ENCODE assay signal across 8 mouse cellular contexts in the genomic region with DNA sequence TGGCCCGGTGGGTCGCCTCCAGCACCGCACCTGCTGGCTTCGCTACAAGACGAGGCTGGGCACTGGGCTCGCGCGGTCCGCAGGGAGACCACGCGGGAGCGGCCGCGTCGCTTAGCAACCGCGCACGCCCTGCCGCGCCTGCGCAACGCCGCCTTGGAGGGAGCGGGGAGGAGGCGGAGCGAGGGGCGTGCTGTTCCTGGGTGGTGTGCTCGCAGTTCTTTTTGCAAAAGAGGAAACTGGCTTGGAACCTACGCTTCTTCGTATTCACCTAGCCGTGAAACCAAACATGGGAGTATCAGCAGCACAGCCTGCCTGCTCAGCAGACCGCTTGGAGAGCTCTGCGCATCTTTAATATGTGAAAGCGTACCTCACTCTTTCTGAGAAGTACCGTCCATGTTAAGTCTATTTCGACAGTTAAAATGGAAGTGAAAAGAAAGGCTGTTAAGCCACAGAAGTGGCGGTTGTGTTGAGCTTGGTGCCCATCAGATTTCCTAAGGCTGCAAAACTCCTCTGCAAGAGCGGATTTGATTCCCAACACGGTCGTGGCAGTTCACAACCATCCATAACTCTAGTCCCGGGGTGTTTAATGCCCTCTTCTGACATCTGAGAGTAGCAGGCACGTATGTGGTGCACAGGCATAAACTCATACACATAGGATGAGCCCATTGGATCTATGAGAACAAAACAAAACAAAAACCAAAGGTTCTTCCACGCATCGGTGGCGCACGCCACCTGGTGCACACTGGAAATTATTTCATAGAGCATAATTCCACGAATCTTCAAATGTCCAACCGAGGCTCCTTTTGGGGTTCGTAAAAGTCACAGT. TPM values are rescaled to one million over a fixed set of nuclear protein-coding genes. Genes with fewer than 3 reads are reported as not detected.
DNase-seq lines count a peak whose midpoint lies in the region; ATAC-seq and TF ChIP-seq lines count a peak whose summit lies in the region.

Dyrk3 (minus strand) TSS at position 150 of the 826 bp plus-strand sequence.

- H3K27ac ChIP-seq in bone marrow macrophage, adult 2 months (ENCODE audit: insufficient read depth, low read depth, low read length) = peak within 1 kb of the TSS; percentile 87
- peak within 1 kb of the TSS; percentile 81 for H3K27ac ChIP-seq in embryonic fibroblast, embryonic 13.5 days (ENCODE audit: insufficient read depth, low read length)
- peak within 1 kb of the TSS; percentile 86 for H3K27ac ChIP-seq in heart, embryonic 11.5 days (ENCODE audit: low read depth, low read length)
- H3K27ac ChIP-seq in kidney, embryonic 16.5 days (ENCODE audit: low read length) = peak within 1 kb of the TSS; percentile 94
- peak within 1 kb of the TSS; percentile 95 for H3K27ac ChIP-seq in liver, embryonic 12.5 days
- peak within 1 kb of the TSS; percentile 94 for H3K27ac ChIP-seq in stomach, embryonic 15.5 days

- H3K9ac ChIP-seq in heart, embryonic 11.5 days (ENCODE audit: low read depth, low read length) = peak within 1 kb of the TSS; percentile 82
- H3K9ac ChIP-seq in kidney, embryonic 16.5 days (replicated peaks; ENCODE audit: low read length) = peak within 1 kb of the TSS; percentile 80
- peak within 1 kb of the TSS; percentile 93 for H3K9ac ChIP-seq in liver, embryonic 12.5 days
- H3K9ac ChIP-seq in stomach, embryonic 15.5 days = peak within 1 kb of the TSS; percentile 77

- DNase-seq in B cell, adult 2 months = peak; percentile 95 to 96
- DNase-seq in natural killer cell, adult 2 months (ENCODE audit: low spot score in 2 of 2) = peak; percentile 82 to 90

- ATAC-seq in heart, embryonic 11.5 days (replicated peaks; ENCODE audit: insufficient number of reproducible peaks, low FRiP score, low TSS enrichment) = peak; percentile 96
- peak; percentile 98 for ATAC-seq in kidney, embryonic 16.5 days (ENCODE audit: low FRiP score, low TSS enrichment)
- peak; percentile 93 for ATAC-seq in liver, embryonic 12.5 days
- ATAC-seq in stomach, embryonic 15.5 days (ENCODE audit: insufficient read depth, low FRiP score, low read depth) = peak; percentile 98

- no peak for TF ChIP-seq POLR2A in bone marrow macrophage, adult 2 months (IDR thresholded peaks at IDR 0.05; ENCODE audit: borderline replicate concordance, low read depth, low read length)
- peak; percentile 81 for TF ChIP-seq POLR2A in embryonic fibroblast, embryonic 13.5 days (IDR thresholded peaks at IDR 0.05; ENCODE audit: low read depth, low read length)

- H3K4me2 ChIP-seq in heart, embryonic 11.5 days = peak within 1 kb of the TSS; percentile 89
- H3K4me2 ChIP-seq in kidney, embryonic 16.5 days (replicated peaks; ENCODE audit: low read depth, low read length) = peak within 1 kb of the TSS; percentile 89
- peak within 1 kb of the TSS; percentile 88 for H3K4me2 ChIP-seq in liver, embryonic 12.5 days
- peak within 1 kb of the TSS; percentile 90 for H3K4me2 ChIP-seq in stomach, embryonic 15.5 days

- H3K4me3 ChIP-seq in bone marrow macrophage, adult 2 months (ENCODE audit: insufficient read depth, low read length) = peak within 1 kb of the TSS; percentile 95
- H3K4me3 ChIP-seq in embryonic fibroblast, embryonic 13.5 days (ENCODE audit: insufficient read depth, low read length) = peak within 1 kb of the TSS; percentile 68
- H3K4me3 ChIP-seq in heart, embryonic 11.5 days (ENCODE audit: low read depth, low read length) = peak within 1 kb of the TSS; percentile 89
- peak within 1 kb of the TSS; percentile 82 for H3K4me3 ChIP-seq in kidney, embryonic 16.5 days (ENCODE audit: low read length)
- H3K4me3 ChIP-seq in liver, embryonic 12.5 days = peak within 1 kb of the TSS; percentile 97
- peak within 1 kb of the TSS; percentile 93 for H3K4me3 ChIP-seq in stomach, embryonic 15.5 days (replicated peaks)

- H3K27me3 ChIP-seq in heart, embryonic 11.5 days (ENCODE audit: control insufficient read depth, insufficient read depth, low read length) = no peaks in the 10 kb centered on the region
- no peaks in the 10 kb centered on the region for H3K27me3 ChIP-seq in kidney, embryonic 16.5 days (ENCODE audit: insufficient read depth, low read length)
- no peaks in the 10 kb centered on the region for H3K27me3 ChIP-seq in liver, embryonic 12.5 days (replicated peaks)
- H3K27me3 ChIP-seq in stomach, embryonic 15.5 days (replicated peaks) = no peaks in the 10 kb centered on the region

- no peak for TF ChIP-seq CTCF in bone marrow macrophage, adult 2 months (IDR thresholded peaks at IDR 0.05; ENCODE audit: low read depth, low read length)
- TF ChIP-seq CTCF in embryonic fibroblast, embryonic 13.5 days (IDR thresholded peaks at IDR 0.05; ENCODE audit: borderline replicate concordance, insufficient read depth, low read length) = 0 out of 2 replicates have a peak, but pooled peaks have one; percentile 11

- H3K9me3 ChIP-seq in heart, embryonic 11.5 days (replicated peaks; ENCODE audit: control insufficient read depth, low read length) = no peaks in the 10 kb centered on the region
- no peaks in the 10 kb centered on the region for H3K9me3 ChIP-seq in kidney, embryonic 16.5 days (ENCODE audit: low read length)
- no peaks in the 10 kb centered on the region for H3K9me3 ChIP-seq in liver, embryonic 12.5 days (replicated peaks)
- H3K9me3 ChIP-seq in stomach, embryonic 15.5 days = no peaks in the 10 kb centered on the region

- WGBS in heart, embryonic 11.5 days (ENCODE audit: insufficient replicate concordance) = 6% methylated on average over 49 of the region's 49 CpGs
- WGBS in kidney, embryonic 16.5 days = 5% methylated on average over 40 of the region's 49 CpGs
- whole genome bisulfite sequencing in liver, embryonic 12.5 days (ENCODE audit: insufficient replicate concordance) = 2% methylated on average over 49 of the region's 49 CpGs
- WGBS in stomach, embryonic 15.5 days = 2% methylated on average over 49 of the region's 49 CpGs

- H3K4me1 ChIP-seq in bone marrow macrophage, adult 2 months (ENCODE audit: control insufficient read depth, insufficient read depth, low read length) = peaks cover 45% of the 10 kb centered on the region
- H3K4me1 ChIP-seq in embryonic fibroblast, embryonic 13.5 days (ENCODE audit: control insufficient read depth, insufficient read depth, low read length) = peaks cover 21% of the 10 kb centered on the region
- 0 out of 2 replicates have a peak, but pooled peaks cover 3% of the 10 kb centered on the region for H3K4me1 ChIP-seq in heart, embryonic 11.5 days (ENCODE audit: control insufficient read depth, insufficient read depth, low read length)
- H3K4me1 ChIP-seq in kidney, embryonic 16.5 days (ENCODE audit: insufficient read depth, low read length) = peaks cover 24% of the 10 kb centered on the region
- peaks cover 58% of the 10 kb centered on the region for H3K4me1 ChIP-seq in liver, embryonic 12.5 days
- H3K4me1 ChIP-seq in stomach, embryonic 15.5 days = no peaks in the 10 kb centered on the region

- H3K36me3 ChIP-seq in heart, embryonic 11.5 days (ENCODE audit: control insufficient read depth, insufficient read depth, low read length) = no peaks in the 10 kb centered on the region
- no peaks in the 10 kb centered on the region for H3K36me3 ChIP-seq in kidney, embryonic 16.5 days (ENCODE audit: insufficient read depth, low read length)
- peaks cover 18% of the 10 kb centered on the region for H3K36me3 ChIP-seq in liver, embryonic 12.5 days
- H3K36me3 ChIP-seq in stomach, embryonic 15.5 days = no peaks in the 10 kb centered on the region

RNA-seq across cellular contexts. Expression of gene Dyrk3, which starts in this region (rescaled TPM):
- 0.84 and 1.1 TPM in 2 replicates for polyA plus RNA-seq in bone marrow macrophage, adult 2 months (2012; ENCODE audit: insufficient read depth, insufficient read length, missing spikeins)
- polyA plus RNA-seq in embryonic fibroblast, embryonic 13.5 days (2011; ENCODE audit: insufficient read length, low read depth, missing spikeins) = 4.5 TPM in 2 replicates
- polyA plus RNA-seq in heart, embryonic 11.5 days (2014; fragmentation: Nextera tagmentation; extraction: Ambion mirVana) = 3.7 and 4.0 TPM in 2 replicates
- 5.9 and 6.1 TPM in 2 replicates for polyA plus RNA-seq in kidney, embryonic 16.5 days (2015; fragmentation: Nextera tagmentation; extraction: Ambion mirVana)
- polyA plus RNA-seq in liver, embryonic 12.5 days (2016; fragmentation: Nextera tagmentation; extraction: Ambion mirVana) = 17.6 and 17.7 TPM in 2 replicates
- polyA plus RNA-seq in stomach, embryonic 15.5 days (2015; fragmentation: Nextera tagmentation; extraction: Ambion mirVana) = 4.7 and 5.4 TPM in 2 replicates

Comparison
In these comparisons a context has a peak if more than half of its experiments do, and no peak if none do; other contexts are left out.
1. Peak in every context shown above with its lines: DNase-seq, ATAC-seq, H3K4me3 ChIP-seq and H3K27ac ChIP-seq.